Mouse (Mus musculus): ENCODE measurements around the gene Iqsec2.
A peak's percentile ranks its signal among the peaks of the same experiment; 100 is the strongest.
"Not testable (repeated sequence)": the region's sequence is repeated elsewhere in the genome, so short reads cannot be mapped to it uniquely, and the experiment has no call there.

Iqsec2 gene

DNA sequence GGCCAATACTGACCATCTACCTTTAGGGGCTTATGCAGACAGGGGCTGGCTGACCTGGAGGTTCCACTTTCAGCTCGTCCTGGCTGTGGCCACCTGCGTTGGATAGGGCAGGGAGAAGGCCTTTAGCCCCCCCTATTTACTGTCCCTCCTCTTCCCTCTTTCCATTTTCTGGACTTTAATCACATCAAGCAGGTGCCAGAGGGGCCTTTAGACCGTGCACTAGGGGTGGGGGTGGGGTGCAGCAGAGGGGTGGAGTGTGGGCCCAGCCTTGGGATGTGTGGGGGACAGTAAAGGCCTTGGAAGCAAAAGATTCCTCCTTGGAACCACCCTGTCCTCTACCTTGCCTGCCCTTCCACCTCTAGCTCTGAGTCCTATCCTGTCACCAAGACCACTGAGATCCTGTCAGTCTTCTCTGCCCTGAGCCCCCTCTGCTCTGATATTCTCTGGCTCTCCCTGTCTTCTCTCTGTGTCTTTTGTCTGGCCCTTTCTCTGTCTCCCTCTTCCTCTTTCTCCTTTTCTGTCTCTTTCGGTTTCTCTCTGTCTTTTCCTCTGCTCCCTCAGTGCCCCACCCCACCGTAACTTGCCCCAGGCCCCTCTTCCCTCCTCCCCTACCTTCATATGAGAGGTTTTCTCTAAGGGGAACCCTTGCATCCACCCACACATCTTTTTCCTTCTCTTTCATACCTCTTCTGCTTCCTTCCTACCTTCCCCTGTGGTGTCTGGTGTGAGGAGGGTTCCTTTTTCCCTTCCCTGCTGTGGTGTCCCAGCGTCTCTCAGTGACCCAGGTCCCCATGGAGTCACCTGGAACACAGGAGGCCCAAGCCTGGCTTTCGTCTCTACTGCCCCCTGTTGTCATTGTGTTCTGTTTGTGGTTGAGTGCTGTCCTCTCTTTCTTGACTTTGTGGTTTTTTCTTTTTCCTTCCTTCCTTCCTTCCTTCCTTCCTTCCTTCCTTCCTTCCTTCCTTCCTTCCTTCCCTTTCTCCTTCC, 35.9 kb downstream of the Iqsec2 start:
- DNase-seq: no peak

DNA sequence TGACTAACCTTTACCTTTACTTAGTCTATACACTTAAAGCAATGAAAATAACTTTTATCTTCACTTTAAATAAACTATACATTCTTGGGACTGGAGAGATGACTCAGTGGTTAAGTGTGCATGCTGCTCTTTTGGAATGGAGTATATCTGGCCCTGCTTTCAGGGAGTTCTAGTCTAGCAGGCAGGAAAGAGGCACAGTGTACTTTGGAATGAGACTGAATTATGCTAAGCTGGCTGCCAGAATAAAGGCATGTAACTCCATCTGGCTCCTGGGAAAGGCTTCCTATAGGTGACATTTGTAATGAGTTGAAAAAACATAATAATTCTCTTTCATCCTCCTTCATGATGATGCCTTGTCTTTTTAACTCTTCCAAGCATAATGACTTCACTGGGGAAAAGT, 43.1 kb downstream of the Iqsec2 start:
- DNase-seq: no peak

DNA sequence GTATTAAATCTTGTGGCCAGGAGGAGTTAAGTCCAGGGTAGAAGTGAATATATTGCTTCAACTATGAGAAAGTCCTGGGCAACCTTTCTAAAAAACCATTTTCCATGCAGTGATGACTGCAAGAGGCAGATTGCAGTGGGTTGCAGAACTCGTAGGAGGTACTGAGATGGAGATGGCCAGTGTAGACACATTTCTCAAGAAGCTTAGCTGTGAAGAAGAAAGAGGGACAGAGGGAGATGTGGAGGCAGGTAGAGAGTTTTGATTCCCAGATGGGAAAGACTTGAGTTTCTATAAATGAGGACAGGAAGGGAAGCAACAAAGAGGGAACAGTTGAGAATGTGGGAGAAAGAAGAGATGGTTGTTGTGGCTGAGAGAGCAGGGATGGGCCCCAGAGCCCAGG, 47.2 kb downstream of the Iqsec2 start:
- DNase-seq: no peak

DNA sequence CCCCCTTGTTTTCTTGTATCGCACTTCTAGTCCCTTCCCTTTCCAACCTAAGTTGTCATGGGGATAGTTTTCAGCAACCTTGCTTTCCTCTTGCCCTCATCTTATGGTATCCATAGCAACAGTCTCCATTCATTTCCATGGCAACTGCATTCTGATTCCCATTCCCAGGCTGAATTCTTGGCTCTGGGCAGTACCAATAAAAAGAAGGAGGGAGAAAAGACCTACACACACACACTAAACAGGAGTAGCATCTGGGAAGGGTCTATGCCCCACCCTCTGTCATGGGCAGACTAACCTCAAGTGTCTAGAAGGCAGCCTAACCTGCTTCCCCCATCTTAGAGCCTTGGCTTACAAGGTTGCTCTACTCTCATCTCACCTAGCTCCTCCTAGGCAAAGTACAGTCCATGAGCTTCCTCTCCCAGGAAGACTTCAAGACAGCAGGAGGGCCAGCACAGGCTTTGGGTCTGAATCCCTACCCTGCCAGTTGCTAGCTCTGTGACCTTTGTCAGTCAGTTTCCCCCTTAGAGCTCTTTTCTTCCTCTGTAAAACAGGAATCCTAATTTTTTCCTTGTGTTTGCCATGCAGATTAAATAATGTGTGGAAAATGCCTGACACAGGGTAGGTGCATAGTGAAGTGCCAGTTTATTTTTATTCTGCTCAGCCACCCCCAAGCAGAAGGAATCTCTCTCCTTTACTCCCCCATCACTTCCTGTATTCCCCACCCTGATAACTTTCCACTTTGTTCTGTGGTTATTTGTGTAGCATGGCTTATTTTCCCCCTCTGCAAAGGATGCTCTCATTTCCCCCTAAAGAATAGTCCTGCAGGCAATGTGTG, 54.0 kb downstream of the Iqsec2 start:
- no peak for DNase-seq

DNA sequence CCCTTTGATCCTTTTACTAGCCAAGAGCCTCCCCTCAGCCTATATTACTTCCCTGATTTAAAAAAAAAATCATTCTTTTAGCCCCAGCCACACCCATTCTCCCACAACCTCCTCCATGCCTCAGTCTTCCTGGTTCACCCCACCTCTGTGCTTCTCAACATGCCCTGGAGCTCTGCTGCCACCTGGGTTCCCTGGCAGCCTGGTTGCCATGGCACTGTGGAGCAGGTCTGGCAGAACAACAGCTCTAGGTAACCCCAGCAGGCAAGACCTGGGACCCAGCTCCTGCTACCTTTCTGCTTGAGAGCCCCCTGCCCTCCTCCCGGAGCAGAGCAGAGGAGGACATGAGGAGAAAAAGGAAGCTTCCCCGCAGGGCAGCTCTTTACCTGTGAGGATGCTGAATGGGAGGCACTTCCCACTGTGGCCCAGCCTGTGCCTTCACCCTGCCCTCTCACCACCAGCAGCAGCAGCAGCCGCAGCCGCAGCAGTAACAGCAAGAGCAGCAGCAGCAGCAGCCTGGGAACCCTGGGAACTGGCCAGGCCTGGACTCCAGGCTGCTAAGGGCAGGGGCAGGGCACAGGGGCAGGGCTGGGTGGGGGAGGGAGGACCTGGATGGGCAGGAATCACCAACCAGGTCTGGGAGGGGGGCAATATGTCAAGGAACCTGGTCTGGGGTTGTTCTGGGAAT, 57.8 kb downstream of the Iqsec2 start:
- peak; percentile 31 to 56 for DNase-seq

DNA sequence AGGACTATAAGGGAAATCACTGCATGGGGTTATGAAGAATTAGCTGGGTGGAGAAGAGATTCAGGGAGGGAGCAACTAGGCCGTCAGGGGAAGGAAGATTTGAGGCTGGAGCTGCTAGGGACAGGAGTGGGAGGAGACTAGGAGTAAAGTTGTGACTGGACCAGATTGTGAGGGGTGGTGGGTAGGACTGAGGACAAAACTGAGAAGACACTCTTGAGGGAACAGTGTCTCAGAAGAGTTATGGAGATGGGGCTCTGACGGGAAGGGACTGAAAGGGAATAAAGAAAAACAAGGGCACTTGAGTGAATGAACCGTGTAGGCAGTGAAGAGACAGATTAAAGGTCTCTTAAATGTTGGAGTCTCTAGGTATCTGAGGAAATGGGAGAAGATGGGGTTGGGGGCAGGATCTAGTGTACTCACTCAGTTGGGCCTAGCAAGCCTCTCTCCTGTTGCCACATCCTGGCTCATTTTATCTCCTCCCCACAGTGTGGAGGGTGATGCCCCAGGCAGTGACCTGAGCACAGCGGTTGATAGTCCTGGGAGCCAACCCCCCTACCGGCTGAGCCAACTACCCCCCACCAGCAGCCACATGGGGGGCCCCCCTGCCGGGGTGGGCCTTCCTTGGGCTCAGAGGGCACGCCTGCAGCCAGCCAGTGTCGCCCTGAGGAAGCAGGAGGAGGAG, 58.5 kb downstream of the Iqsec2 start:
- DNase-seq: no peak

DNA sequence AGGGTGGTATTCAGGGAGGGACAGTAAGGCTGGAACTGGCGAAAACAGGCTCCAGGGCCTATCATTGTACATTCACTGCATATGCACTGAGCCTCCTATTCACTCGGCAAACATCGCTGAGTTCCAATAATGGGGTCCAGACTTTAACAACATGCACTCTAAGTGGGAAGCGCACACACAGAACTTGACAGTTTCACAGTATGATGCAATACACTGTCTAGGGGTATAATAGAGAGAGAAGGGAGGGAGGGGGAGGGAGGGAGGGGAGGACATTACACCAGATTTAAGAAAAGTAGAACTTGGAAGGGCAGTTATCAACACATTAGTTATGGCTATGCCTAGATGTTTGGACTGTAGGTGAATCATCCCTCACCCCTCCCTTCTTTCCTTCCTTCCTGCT, 59.2 kb downstream of the Iqsec2 start:
- DNase-seq: no peak

DNA sequence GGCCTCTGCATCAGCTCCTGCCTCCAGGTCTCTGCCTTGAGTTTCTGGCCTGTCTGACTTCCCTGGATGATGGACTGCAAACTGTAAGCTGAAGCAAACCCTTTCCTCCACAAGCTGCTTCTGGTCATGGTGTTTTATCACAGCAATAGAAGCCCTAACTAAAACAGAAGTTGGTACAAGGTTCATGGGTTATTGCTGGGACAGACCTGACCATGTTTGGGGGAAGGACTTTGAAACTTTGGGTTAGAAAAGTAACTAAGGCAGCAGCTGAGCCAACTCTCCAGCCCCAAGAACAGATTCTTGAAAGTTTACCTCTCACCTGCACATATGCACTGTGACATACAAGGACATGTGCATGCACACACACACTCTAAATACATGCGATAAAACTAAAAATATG, 61.4 kb downstream of the Iqsec2 start:
- no peak for DNase-seq

DNA sequence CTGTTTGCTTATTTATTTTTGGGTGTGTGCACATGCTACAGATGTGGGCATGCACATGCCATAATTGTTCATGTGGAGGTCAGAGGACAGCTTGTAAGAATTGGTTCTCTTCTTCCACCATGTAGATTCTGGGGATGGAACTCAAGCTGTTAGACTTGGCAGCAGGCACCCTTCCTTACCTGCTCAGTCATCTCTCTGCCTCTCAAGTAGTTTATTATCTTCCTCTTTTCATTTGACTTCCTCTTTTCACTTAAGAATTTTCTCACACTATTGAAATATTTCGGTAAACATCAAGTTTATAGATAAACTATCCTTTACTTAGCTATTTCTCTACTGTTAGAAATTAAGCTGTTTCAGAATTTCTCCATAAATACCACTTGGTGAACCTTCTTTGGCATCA, 70.6 kb downstream of the Iqsec2 start:
- DNase-seq: no peak

DNA sequence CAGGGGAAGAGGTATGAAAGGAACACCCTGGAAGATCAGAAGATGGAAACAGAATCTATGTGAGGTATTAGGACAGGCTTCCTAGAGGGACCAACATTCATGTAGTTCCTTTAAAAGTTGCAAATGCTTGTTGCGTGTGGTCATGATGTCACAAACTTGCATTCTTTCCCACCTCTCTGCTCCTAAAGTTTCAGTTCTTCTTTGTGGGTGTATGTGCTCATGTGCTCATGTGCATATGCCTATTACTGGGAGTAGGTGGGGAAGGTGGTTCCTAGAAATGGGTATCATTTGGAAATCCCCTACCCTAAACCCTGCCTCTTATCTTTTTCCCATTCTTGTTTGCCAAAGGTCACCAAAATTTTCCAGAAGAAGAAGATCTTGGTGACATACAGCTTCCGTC, 74.5 kb downstream of the Iqsec2 start:
- no peak for DNase-seq

DNA sequence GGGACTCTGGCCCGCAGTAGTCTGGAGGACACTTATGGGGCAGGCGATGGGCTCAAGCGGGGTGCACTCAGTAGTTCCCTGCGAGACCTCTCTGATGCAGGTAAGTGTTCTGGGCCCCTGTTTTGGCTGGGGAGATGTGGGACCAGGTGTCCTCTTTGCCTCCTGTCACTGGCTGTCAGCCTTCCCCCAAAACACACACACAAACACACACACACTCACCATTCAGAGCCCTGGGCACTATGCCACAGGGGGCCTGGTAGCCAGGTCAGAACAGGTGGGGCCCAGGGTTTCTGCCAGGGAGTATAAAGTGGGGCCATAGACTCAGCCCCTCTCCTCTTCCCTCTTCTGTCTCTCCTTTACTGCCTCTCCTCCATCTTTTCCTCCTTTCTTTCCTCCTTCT, 77.7 kb downstream of the Iqsec2 start:
- DNase-seq: no peak

DNA sequence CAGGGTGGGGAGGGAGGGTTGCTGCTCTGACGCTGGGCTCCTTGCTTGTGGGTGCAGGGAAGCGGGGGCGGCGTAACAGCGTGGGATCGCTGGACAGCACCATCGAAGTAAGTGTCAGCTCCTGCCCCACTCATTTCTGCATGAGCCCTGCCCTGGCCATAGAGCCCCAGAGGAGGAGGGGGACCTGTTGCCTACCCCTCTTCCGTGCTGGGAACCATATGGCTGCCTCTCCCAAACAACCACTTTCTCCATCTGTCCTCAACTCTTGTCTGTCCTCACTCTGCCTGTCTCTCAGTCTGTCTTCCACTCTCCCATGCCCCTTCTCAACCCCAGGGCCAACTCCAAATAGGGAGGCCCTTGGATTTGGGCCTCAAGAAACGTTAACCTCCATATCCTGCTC, 78.2 kb downstream of the Iqsec2 start:
- no peak for DNase-seq

DNA sequence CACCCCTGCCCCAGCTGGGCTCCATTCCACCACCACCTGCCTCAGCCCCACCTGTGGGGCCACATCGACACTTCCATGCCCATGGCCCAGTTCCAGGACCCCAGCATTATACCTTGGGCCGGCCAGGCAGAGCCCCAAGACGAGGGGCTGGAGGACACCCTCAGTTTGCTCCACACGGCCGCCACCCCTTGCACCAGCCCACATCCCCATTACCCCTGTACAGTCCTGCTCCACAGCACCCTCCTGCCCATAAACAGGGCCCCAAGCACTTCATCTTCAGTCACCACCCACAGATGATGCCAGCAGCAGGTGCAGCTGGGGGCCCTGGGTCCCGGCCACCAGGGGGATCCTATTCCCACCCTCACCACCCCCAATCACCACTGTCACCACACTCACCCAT, 79.2 kb downstream of the Iqsec2 start:
- no peak for DNase-seq

DNA sequence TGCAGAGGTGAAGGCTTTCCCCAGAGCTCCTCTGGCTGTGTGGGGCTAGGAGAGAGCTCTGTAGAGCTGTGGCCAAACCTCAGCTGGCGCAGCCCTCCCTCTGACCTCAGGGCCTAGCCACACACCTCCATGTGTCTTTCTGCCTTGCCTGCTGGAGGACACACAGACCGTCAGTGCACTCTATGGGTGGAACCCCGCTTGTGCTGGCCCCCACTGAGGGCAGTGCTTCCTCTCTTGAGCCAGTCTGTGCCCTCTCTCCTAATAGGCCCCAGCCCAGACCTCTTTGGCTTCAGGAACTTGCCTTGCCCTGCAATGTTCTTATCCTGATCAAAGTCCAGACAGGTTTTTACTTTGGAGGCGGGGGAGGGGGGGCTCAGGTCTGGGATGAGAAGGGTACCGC, 80.2 kb downstream of the Iqsec2 start:
- peak; percentile 6 to 27 for DNase-seq

DNA sequence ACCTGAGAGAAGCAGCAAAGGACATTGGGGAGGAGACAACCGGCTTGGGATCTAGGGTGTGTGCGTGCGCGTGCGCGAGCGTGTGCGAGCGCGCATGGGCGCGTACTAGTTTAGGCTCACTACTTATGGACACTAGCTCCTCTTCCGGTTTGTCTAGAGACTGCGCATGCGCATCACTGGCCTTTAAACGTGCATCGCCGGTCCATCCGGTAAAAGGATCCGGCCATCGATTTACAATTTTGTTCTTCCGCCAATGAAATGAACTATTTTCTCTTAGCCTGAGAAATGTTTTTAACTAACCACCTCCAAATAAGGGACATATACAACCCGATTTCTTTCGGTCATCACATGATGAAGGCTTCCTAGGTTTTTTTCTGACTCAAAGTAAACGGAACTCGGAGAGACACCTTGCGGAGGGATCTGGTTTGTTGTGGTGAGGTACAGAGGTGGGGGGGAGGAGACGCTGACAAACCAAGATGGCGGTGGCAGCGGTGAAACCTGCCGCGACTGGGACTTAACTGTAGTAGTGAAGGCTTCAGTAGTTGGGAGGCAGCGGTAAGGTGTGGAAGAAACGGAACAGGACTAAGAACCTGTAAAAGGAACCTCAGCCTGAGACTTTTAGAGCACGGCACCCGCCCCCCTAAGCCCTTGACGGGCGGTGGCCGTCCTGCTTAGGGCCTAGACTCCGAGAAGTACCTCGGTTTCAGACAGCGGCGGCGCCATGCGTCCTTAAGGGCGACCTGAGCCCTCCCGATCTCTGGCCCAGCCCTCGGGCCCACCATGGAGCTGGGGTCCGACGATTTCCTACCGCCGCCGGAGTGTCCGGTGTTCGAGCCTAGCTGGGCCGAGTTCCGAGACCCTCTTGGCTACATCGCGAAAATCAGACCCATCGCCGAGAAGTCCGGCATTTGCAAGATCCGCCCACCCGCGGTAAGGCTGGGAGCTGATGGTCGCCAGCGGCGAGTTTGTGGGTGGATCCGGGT, 89.0 kb downstream of the Iqsec2 start, which contains the start of gene Kdm5c:
Gene Kdm5c, plus strand, starts transcription at position 240 of the 983 bp plus-strand sequence.
- peak; percentile 95 to 99 for DNase-seq

DNA sequence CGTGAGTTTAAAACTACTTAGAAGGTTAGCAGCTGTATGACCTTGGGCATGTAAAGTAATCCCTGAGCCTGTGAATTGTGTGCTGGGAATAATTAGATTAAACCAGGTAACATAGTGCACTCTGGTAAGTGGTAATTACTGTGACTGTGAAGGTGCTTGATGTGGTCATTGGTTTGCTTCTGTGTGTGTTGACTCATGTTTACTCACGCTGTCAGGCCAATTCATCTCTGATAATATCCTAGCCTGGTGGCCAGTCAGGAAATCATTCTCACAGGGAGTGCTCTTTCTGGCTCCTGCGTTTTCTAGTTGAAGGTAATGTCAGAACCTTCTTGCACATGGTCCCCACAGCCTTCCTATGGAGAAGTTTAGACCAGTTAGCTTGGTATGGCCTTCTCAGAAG, 90.1 kb downstream of the Iqsec2 start:
- DNase-seq: no peak

DNA sequence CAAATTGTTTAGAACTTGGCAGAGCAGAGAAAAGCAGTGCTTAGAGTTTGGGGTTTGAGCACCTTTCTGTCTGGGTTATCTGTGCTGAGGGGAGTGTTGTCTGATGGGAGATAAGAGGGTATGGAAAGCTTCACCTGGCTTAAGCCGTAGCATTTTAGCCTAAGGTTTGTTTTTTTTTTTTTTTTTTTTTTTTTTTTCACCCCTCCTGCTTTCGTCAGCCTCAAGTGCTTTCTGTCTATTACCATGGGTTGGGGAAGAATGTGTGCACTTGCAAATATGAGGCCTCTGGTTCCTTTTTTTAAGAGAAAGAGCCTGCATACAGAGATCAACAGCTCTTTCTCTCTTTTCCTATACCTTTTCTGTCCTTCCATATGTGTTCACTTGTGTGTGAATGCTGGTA, 91.7 kb downstream of the Iqsec2 start:
- DNase-seq: no peak

DNA sequence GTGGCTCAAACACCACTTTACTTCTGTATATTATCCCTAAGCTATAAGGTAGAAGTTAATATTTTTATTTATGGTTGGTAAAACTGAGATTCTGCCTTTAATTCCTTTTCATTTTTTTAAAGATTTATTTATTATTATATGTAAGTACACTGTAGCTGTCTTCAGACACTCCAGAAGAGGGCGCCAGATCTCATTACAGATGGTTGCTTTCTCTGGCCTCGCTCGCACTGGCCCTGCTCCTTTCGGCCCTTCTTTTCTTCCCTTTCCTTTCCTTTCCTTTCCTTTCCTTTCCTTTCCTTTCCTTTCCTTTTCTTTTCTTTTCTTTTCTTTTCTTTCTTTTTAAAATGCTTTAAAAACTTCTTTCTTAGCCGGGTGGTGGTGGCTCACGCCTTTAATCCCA, 99.1 kb downstream of the Iqsec2 start:
- DNase-seq: not testable (repeated sequence)

DNA sequence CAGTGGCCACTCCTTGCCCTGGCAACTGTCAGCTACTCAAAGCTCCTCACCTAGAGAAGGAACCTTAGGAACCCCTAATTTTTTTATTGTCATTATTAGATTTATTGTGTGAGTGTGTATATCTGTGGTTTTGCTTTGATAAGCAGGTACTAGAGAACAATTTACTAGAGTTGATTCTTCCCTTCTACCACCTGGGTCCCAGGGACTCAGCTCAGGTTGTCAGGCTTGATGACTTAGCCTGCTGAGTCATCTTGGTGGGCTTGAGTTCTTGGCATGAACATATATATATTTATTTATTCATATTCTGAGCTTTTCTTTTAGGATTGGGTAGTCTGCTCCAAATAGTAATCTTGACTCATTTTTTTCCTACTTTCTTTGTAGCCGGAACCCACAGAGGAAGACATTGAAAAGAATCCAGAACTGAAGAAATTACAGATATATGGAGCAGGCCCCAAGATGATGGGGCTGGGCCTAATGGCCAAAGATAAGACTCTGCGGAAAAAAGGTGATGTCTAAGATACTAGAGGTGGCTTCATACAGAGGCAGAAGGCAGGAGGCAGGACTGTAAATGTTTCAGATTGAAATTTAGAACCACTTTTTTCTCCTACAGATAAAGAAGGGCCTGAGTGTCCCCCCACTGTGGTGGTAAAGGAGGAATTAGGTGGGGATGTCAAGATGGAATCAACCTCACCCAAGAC, 100.6 kb downstream of the Iqsec2 start:
- no peak for DNase-seq

DNA sequence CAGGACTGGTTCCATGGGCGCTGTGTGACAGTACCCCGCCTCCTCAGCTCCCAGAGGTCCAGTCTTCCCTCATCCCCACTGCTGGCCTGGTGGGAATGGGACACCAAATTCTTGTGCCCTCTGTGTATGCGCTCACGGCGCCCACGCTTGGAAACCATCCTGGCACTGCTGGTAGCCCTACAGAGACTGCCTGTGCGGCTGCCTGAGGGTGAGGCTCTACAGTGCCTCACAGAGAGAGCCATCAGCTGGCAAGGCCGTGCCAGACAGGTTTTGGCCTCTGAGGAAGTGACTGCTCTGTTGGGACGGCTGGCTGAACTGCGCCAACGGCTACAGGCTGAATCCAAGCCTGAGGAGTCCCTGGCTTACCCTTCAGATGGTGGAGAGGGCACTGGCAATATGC, 127.1 kb downstream of the Iqsec2 start:
- no peak for DNase-seq
